Mouse (Mus musculus) stomach, postnatal 0 days (tissue): ENCODE measurements around the gene Med7.

ENCODE experiments used
- CTCF ChIP-seq: IDR thresholded peaks from 2 replicates; pipeline ENCODE4 v1.5.1; 2016; ENCODE audit warnings: antibody characterized with exemption, low read depth, mild to moderate bottlenecking, moderate library complexity
- EP300 ChIP-seq: optimal IDR thresholded peaks from 2 replicates; pipeline ENCODE3; 2016; ENCODE audit warnings: antibody characterized with exemption

GRCm38 (mm10) chr11:46406721-46407120, 30.0 kb upstream of the Med7 start:
- TF ChIP-seq EP300 (no peak), CTCF (no peak)
